Mouse (Mus musculus) intestine, embryonic 14.5 days (tissue): ENCODE measurements around the gene Bdh2. TPM values are rescaled to one million over a fixed set of nuclear protein-coding genes. Genes with fewer than 3 reads are reported as not detected.

Experiments
- ATAC-seq: fragments of 200-750 bp; cut with Nextera tagmentation; replicated peaks from 2 replicates; pipeline ENCODE4 v1.8.0; 2017; ENCODE audit warnings: low read depth, moderate number of reproducible peaks, moderate TSS enrichment, moderate library complexity; ENCODE audit not compliant: low FRiP score, low TSS enrichment
- DNase-seq: peaks from one replicate; pipeline ENCODE4 v3.0.0-alpha.2; 2018; ENCODE audit warnings: low spot score
- H3K27ac ChIP-seq: fragments of 300-500 bp; sonication (generic); 2 replicates; pipeline ENCODE4 v1.5.1; 2014; ENCODE audit warnings: low read depth, mild to moderate bottlenecking, control low read depth
- H3K27me3 ChIP-seq: fragments of 300-500 bp; sonication (generic); replicated peaks from 2 replicates; pipeline ENCODE4 v1.6.1; 2014; ENCODE audit warnings: low read length, control low read depth; ENCODE audit not compliant: control insufficient read depth, insufficient read depth
- H3K36me3 ChIP-seq: fragments of 300-500 bp; sonication (generic); 2 replicates; pipeline ENCODE4 v1.6.1; 2014; ENCODE audit warnings: low read length, control low read depth; ENCODE audit not compliant: control insufficient read depth, insufficient read depth
- H3K4me1 ChIP-seq: fragments of 300-500 bp; sonication (generic); replicated peaks from 2 replicates; pipeline ENCODE4 v1.6.1; 2014; ENCODE audit warnings: low read length, control low read depth, mixed read lengths; ENCODE audit not compliant: control insufficient read depth, insufficient read depth
- H3K4me2 ChIP-seq: fragments of 300-500 bp; sonication (generic); 2 replicates; pipeline ENCODE4 v1.6.1; 2014; ENCODE audit warnings: low read length
- H3K4me3 ChIP-seq: fragments of 300-500 bp; sonication (generic); 2 replicates; pipeline ENCODE4 v1.5.1; 2014; ENCODE audit warnings: low read depth, low read length, control low read depth, mixed read lengths
- H3K9ac ChIP-seq: fragments of 300-500 bp; sonication (generic); 2 replicates; pipeline ENCODE4 v1.6.1; 2014; ENCODE audit warnings: mild to moderate bottlenecking, low read length
- H3K9me3 ChIP-seq: fragments of 300-500 bp; sonication (generic); 2 replicates; pipeline ENCODE4 v1.6.1; 2016; ENCODE audit warnings: low read length, control low read depth; ENCODE audit not compliant: control insufficient read depth
- WGBS: fragments of 180-500 bp; shearing (Covaris S2); extraction: QIAGEN DNeasy Blood & Tissue Kit; methylation state at CpG from one replicate; pipeline ENCODE4 v1.1.7; 2014; 5-methylcytosine and 5-hydroxymethylcytosine counted together
- polyA plus RNA-seq: library from polyadenylated mRNA; unstranded; fragments of >200 nt; fragmentation: Nextera tagmentation; extraction: Ambion mirVana; gene quantifications from 2 replicates; pipeline ENCODE4 v1.2.1, GENCODE M21; 2014

The Bdh2 gene
- polyA plus RNA-seq, 1 experiment from 2014 or later, result 7.5 TPM

- no peak overlapping the region for H3K9ac ChIP-seq
- no peak overlapping the region for H3K4me3 ChIP-seq
- no peak overlapping the region for H3K27ac ChIP-seq
- no peaks in the 10 kb centered on the region for H3K9me3 ChIP-seq
- ATAC-seq, result no peak
- H3K36me3 ChIP-seq, result no peaks in the 10 kb centered on the region
- WGBS, result 82% methylated on average over 8 of the region's 8 CpGs
- no peak for DNase-seq
- H3K4me1 ChIP-seq, result no peaks in the 10 kb centered on the region
- no peaks in the 10 kb centered on the region for H3K27me3 ChIP-seq
- H3K4me2 ChIP-seq, result no peak overlapping the region
These were observed 7.2 kb downstream of the Bdh2 start for GRCm38 (mm10) chr3:135288138-135288750.

- H3K36me3 ChIP-seq, result no peaks in the 10 kb centered on the region
- DNase-seq (no peak), ATAC-seq (no peak)
- H3K4me3 ChIP-seq, result no peak overlapping the region
- H3K27ac ChIP-seq, result no peak overlapping the region
- no peaks in the 10 kb centered on the region for H3K4me1 ChIP-seq
- 84% methylated on average over 1 of the region's 1 CpGs for WGBS
- no peaks in the 10 kb centered on the region for H3K9me3 ChIP-seq
- H3K9ac ChIP-seq, result no peak overlapping the region
- no peak overlapping the region for H3K4me2 ChIP-seq
- no peaks in the 10 kb centered on the region for H3K27me3 ChIP-seq
These were observed 8.1 kb downstream of the Bdh2 start for GRCm38 (mm10) chr3:135289148-135289547.

GRCm38 (mm10) chr3:135290249-135290894 is 9.4 kb downstream of the Bdh2 start:
- DNase-seq (peak; percentile 62), ATAC-seq (peak; percentile 79)
- H3K36me3 ChIP-seq, result no peaks in the 10 kb centered on the region
- WGBS, result 100% methylated on average over 7 of the region's 7 CpGs
- H3K4me3 ChIP-seq, result no peak overlapping the region
- no peaks in the 10 kb centered on the region for H3K4me1 ChIP-seq
- H3K9me3 ChIP-seq, result no peaks in the 10 kb centered on the region
- no peaks in the 10 kb centered on the region for H3K27me3 ChIP-seq
- H3K9ac ChIP-seq, result no peak overlapping the region
- no peak overlapping the region for H3K27ac ChIP-seq
- H3K4me2 ChIP-seq, result no peak overlapping the region

GRCm38 (mm10) chr3:135293703-135294102 is 12.7 kb downstream of the Bdh2 start:
- Histone ChIP-seq H3K9me3 (no peaks in the 10 kb centered on the region), H3K27me3 (no peaks in the 10 kb centered on the region), H3K9ac (no peak overlapping the region), H3K4me3 (no peak overlapping the region), H3K27ac (no peak overlapping the region), H3K4me2 (no peak overlapping the region), H3K36me3 (no peaks in the 10 kb centered on the region), H3K4me1 (no peaks in the 10 kb centered on the region)
- ATAC-seq (no peak), DNase-seq (no peak)
- WGBS, result 64% methylated on average over 7 of the region's 7 CpGs

GRCm38 (mm10) chr3:135295559-135295958 is 14.5 kb downstream of the Bdh2 start:
- WGBS, result 79% methylated on average over 1 of the region's 1 CpGs
- H3K4me1 ChIP-seq, result no peaks in the 10 kb centered on the region
- no peak for ATAC-seq
- no peak overlapping the region for H3K9ac ChIP-seq
- H3K9me3 ChIP-seq, result no peaks in the 10 kb centered on the region
- no peak for DNase-seq
- H3K27me3 ChIP-seq, result no peaks in the 10 kb centered on the region
- no peak overlapping the region for H3K4me2 ChIP-seq
- H3K27ac ChIP-seq, result no peak overlapping the region
- no peaks in the 10 kb centered on the region for H3K36me3 ChIP-seq
- no peak overlapping the region for H3K4me3 ChIP-seq

GRCm38 (mm10) chr3:135298560-135298959 is 17.5 kb downstream of the Bdh2 start:
- DNase-seq (no peak), ATAC-seq (no peak)
- Histone ChIP-seq H3K4me2 (no peak overlapping the region), H3K4me1 (no peaks in the 10 kb centered on the region), H3K9ac (no peak overlapping the region), H3K27me3 (no peaks in the 10 kb centered on the region), H3K4me3 (no peak overlapping the region), H3K9me3 (no peaks in the 10 kb centered on the region), H3K36me3 (no peaks in the 10 kb centered on the region), H3K27ac (no peak overlapping the region)
- whole genome bisulfite sequencing, result 75% methylated on average over 3 of the region's 3 CpGs

- Histone ChIP-seq H3K4me2 (no peak overlapping the region), H3K4me3 (no peak overlapping the region), H3K4me1 (no peaks in the 10 kb centered on the region), H3K27ac (no peak overlapping the region), H3K36me3 (no peaks in the 10 kb centered on the region), H3K27me3 (no peaks in the 10 kb centered on the region), H3K9me3 (no peaks in the 10 kb centered on the region), H3K9ac (no peak overlapping the region)
- ATAC-seq, result no peak
- DNase-seq, result no peak
- WGBS, result 55% methylated on average over 6 of the region's 6 CpGs
These were observed 19.1 kb downstream of the Bdh2 start for GRCm38 (mm10) chr3:135300081-135300480.

- no peak overlapping the region for H3K9ac ChIP-seq
- WGBS, result 44% methylated on average over 6 of the region's 6 CpGs
These were observed 23.0 kb downstream of the Bdh2 start for GRCm38 (mm10) chr3:135304060-135304459.

GRCm38 (mm10) chr3:135304566-135304965 is 23.5 kb downstream of the Bdh2 start:
- Histone ChIP-seq H3K36me3 (no peaks in the 10 kb centered on the region), H3K9ac (no peak overlapping the region), H3K4me3 (no peak overlapping the region), H3K27me3 (no peaks in the 10 kb centered on the region), H3K9me3 (no peaks in the 10 kb centered on the region), H3K4me2 (no peak overlapping the region), H3K4me1 (peaks cover 4% of the 10 kb centered on the region; the same call in 1 of the 2 replicates), H3K27ac (no peak overlapping the region)
- ATAC-seq, result no peak
- 31% methylated on average over 9 of the region's 9 CpGs for WGBS
- no peak for DNase-seq

More at GRCm38 (mm10) chr3:135304060-135304459, 23.0 kb downstream of the Bdh2 start:
- Histone ChIP-seq H3K4me3 (no peak overlapping the region), H3K4me2 (no peak overlapping the region), H3K27me3 (no peaks in the 10 kb centered on the region), H3K36me3 (no peaks in the 10 kb centered on the region), H3K9me3 (no peaks in the 10 kb centered on the region), H3K27ac (no peak overlapping the region), H3K4me1 (peaks cover 4% of the 10 kb centered on the region; the same call in 1 of the 2 replicates)
- DNase-seq (no peak), ATAC-seq (no peak)
